8 mouse cellular contexts compared by ENCODE assay signal in genomic region chr1:180268249-180269031, GRCm38 (mm10). TPM values are rescaled to one million over a fixed set of nuclear protein-coding genes. Genes with fewer than 3 reads are reported as not detected.
A peak's percentile ranks its signal among the peaks of the same experiment; 100 is the strongest.
DNase-seq lines count a peak whose midpoint lies in the region; ATAC-seq and TF ChIP-seq lines count a peak whose summit lies in the region.

No protein-coding gene starts in this region.

- peaks cover 11% of the 10 kb centered on the region; the same call in 1 of the 2 replicates for H3K27me3 ChIP-seq in forebrain, embryonic 13.5 days

- H3K9ac ChIP-seq in forebrain, embryonic 13.5 days: no peak overlapping the region

- peak; percentile 90 for DNase-seq in ES-CJ7 (ENCODE audit: low read depth, low spot score)
- peak; percentile 85 for DNase-seq in c-Kit-positive CD71-positive TER-119-positive erythroid progenitor cells, embryonic 14.5 days (ENCODE audit: low spot score)
- peak; percentile 68 for DNase-seq in heart, postnatal 25 days (ENCODE audit: low spot score)
- DNase-seq in layer of hippocampus, adult 18-20 months (ENCODE audit: low spot score in 2 of 2): peak; percentile 83 to 96
- DNase-seq in lung, adult 2 months: peak; percentile 90
- peak; percentile 73 to 79 for DNase-seq in thymus, adult 18-20 months

- peak; percentile 98 for TF ChIP-seq CTCF in lung, adult 2 months (IDR thresholded peaks at IDR 0.05; ENCODE audit: insufficient read depth, low read length)
- peak; percentile 96 for TF ChIP-seq CTCF in olfactory bulb, adult 2 months (IDR thresholded peaks at IDR 0.05; ENCODE audit: insufficient read depth, low read depth, low read length)

- intact Hi-C loops in heart, postnatal 25 days (cut with DNase I): loop anchor here (1.0 to 2.0 kb wide), 3 partner anchors 139 to 282 kb away; no protein-coding TSS in a partner anchor

- H3K36me3 ChIP-seq in forebrain, embryonic 13.5 days (ENCODE audit: poor library complexity, severe bottlenecking): no peaks in the 10 kb centered on the region

- peak; percentile 86 for ATAC-seq in forebrain, embryonic 13.5 days

- H3K4me3 ChIP-seq in forebrain, embryonic 13.5 days: no peak overlapping the region
- no peak overlapping the region for H3K4me3 ChIP-seq in lung, adult 2 months (replicated peaks; ENCODE audit: extremely low read depth, low read depth, low read length)
- no peak overlapping the region for H3K4me3 ChIP-seq in olfactory bulb, adult 2 months (ENCODE audit: insufficient read depth, low read depth, low read length)

- 18% methylated on average over 12 of the region's 12 CpGs for WGBS in forebrain, embryonic 13.5 days
- WGBS in lung, adult 2 months: 15% methylated on average over 12 of the region's 12 CpGs
- WGBS in olfactory bulb, adult 2 months: 19% methylated on average over 12 of the region's 12 CpGs

- no peaks in the 10 kb centered on the region for H3K4me1 ChIP-seq in forebrain, embryonic 13.5 days
- no peaks in the 10 kb centered on the region for H3K4me1 ChIP-seq in lung, adult 2 months (ENCODE audit: control insufficient read depth, insufficient read depth, low read length)
- H3K4me1 ChIP-seq in olfactory bulb, adult 2 months (ENCODE audit: control insufficient read depth, insufficient read depth, low read length): no peaks in the 10 kb centered on the region

- no peak overlapping the region for H3K27ac ChIP-seq in forebrain, embryonic 13.5 days
- H3K27ac ChIP-seq in olfactory bulb, adult 2 months (ENCODE audit: insufficient read depth, low read depth, low read length): no peak overlapping the region

- TF ChIP-seq POLR2A in lung, adult 2 months (IDR thresholded peaks at IDR 0.05; ENCODE audit: borderline replicate concordance, extremely low read depth, low read depth, low read length): no peak
- no peak for TF ChIP-seq POLR2A in olfactory bulb, adult 2 months (IDR thresholded peaks at IDR 0.05; ENCODE audit: insufficient read depth, low read depth, low read length)

- H3K9me3 ChIP-seq in forebrain, embryonic 13.5 days (replicated peaks): no peaks in the 10 kb centered on the region

- no peak overlapping the region for H3K4me2 ChIP-seq in forebrain, embryonic 13.5 days

RNA-seq across cellular contexts. Expression of gene Psen2, which starts 5.2 kb away (rescaled TPM):
- polyA plus RNA-seq in forebrain, embryonic 13.5 days (2015; fragmentation: Nextera tagmentation; extraction: Ambion mirVana): 7.3 and 9.7 TPM in 2 replicates
- 10 to 100 TPM; 12.4 to 13.9 TPM for total RNA-seq in heart, postnatal 25 days (2021)
- total RNA-seq in layer of hippocampus, adult 18-20 months (2021): 10 to 100 TPM; 17.4 to 17.9 TPM
- 70.0 and 74.4 TPM in 2 replicates for polyA plus RNA-seq in lung, adult 2 months (2012; rRNA removed)
- not detected in 2 replicates for polyA plus RNA-seq in olfactory bulb, adult 2 months (2012; ENCODE audit: insufficient read depth, insufficient read length, low replicate concordance, missing spikeins)
